Comparison of ENCODE assay signal across 16 mouse cellular contexts in the genomic region with DNA sequence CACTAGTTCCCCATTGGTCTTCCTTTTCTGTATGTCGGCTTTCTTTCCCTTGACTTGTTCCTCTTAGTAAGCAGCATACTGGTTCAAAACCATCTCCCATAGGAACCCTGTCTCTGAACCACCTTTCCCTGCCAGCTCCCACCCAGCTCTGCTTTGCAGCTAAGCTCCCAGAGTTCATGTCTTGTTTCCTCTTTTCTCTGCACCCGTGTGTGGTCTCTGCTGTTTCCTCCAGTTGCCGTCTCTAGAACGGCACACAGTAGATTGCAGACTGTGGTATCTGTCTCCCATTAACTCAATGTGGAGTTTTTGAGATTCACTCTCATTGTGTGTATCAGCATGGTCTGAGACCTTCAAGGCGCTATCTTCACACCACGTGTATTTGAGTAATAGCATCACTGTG.
"Had no signal": no experiment of that assay in that cellular context is flagged by ENCODE, and none has a peak within 500 bp of the region (broad histone marks: within the 10 kb centered on the region; RNA-seq: fewer than 3 reads in every experiment).

No protein-coding gene starts in this region.

- H3K27me3 ChIP-seq: kidney, embryonic 15.5 days; limb, embryonic 12.5 days; limb, embryonic 15.5 days; midbrain, embryonic 13.5 days had no signal

- H3K36me3 ChIP-seq: kidney, embryonic 15.5 days; limb, embryonic 12.5 days; limb, embryonic 15.5 days; midbrain, embryonic 13.5 days had no signal

- H3K27ac ChIP-seq: left cerebral cortex, adult 2 months; limb, embryonic 12.5 days; limb, embryonic 15.5 days; liver, embryonic 14.5 days; macrophage; midbrain, embryonic 13.5 days had no signal

- ATAC-seq: liver, postnatal 0 days; lung, postnatal 0 days; midbrain, embryonic 13.5 days had no signal

- H3K9me3 ChIP-seq: kidney, embryonic 15.5 days; limb, embryonic 12.5 days; limb, embryonic 15.5 days; midbrain, embryonic 13.5 days had no signal

- DNase-seq: kidney, adult 8-10 months; kidney, postnatal 36 days; layer of hippocampus, postnatal 36 days; liver, postnatal 0 days; lung, embryonic 14.5 days; thymus, adult 18-20 months; thymus, postnatal 14 days had no signal

- H3K4me3 ChIP-seq: kidney, embryonic 15.5 days; left cerebral cortex, adult 2 months; limb, embryonic 12.5 days; limb, embryonic 15.5 days; midbrain, embryonic 13.5 days had no signal

- H3K4me2 ChIP-seq: kidney, embryonic 15.5 days; limb, embryonic 12.5 days; limb, embryonic 15.5 days; liver, embryonic 11.5 days; lung, embryonic 14.5 days; midbrain, embryonic 13.5 days had no signal

- H3K9ac ChIP-seq: kidney, embryonic 15.5 days; limb, embryonic 12.5 days; limb, embryonic 15.5 days; liver, embryonic 14.5 days; liver, postnatal 0 days; lung, embryonic 14.5 days; midbrain, embryonic 13.5 days had no signal
